Mouse (Mus musculus) heart, postnatal 4 days (tissue): ENCODE results near the gene Lrmda. TPM values are rescaled to one million over a fixed set of nuclear protein-coding genes. Genes with fewer than 3 reads are reported as not detected.

Experiments
- DNase-seq: peaks from one replicate; pipeline ENCODE4 v3.0.0; 2021
- total RNA-seq, 2 experiments: library from RNA; stranded (reverse); gene quantifications; 2 replicates each; pipeline ENCODE4 v1.2.3; 2021

Gene Lrmda
- total RNA-seq, 2 experiments from 2014 or later, result 0.68 to 1.5 TPM

- no peak for DNase-seq
These were observed 631.8 kb downstream of the Lrmda start for GRCm38 (mm10) chr14:22651131-22651952.

- no peak for DNase-seq
These were observed 643.0 kb downstream of the Lrmda start for GRCm38 (mm10) chr14:22662496-22662895.

DNA sequence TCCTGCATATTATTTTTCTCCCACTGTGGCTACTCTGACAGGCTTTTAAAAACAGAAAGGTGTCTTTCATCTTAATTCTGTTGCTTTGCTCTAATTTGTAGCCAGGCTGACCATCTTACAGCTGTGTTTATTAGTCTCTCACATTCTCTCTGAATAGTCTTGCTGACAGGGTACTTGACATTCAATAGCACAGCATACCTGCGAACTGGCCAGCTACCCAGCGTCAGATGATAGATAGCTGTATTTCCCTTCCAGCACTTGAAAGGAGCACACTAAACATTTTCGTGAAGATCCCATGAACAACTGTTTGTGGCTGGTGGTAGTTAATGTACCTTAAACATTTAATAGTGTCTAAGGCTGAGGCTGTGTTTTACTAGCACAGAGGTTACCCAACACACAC, 646.9 kb downstream of the Lrmda start:
- no peak for DNase-seq

GRCm38 (mm10) chr14:22668302-22668701, 648.8 kb downstream of the Lrmda start:
- DNase-seq, result no peak

- no peak for DNase-seq
These were observed 649.2 kb downstream of the Lrmda start for GRCm38 (mm10) chr14:22668711-22669110.

- DNase-seq, result no peak
These were observed 654.1 kb downstream of the Lrmda start for GRCm38 (mm10) chr14:22673581-22673980.

GRCm38 (mm10) chr14:22679008-22679704, 659.6 kb downstream of the Lrmda start:
- no peak for DNase-seq

DNA sequence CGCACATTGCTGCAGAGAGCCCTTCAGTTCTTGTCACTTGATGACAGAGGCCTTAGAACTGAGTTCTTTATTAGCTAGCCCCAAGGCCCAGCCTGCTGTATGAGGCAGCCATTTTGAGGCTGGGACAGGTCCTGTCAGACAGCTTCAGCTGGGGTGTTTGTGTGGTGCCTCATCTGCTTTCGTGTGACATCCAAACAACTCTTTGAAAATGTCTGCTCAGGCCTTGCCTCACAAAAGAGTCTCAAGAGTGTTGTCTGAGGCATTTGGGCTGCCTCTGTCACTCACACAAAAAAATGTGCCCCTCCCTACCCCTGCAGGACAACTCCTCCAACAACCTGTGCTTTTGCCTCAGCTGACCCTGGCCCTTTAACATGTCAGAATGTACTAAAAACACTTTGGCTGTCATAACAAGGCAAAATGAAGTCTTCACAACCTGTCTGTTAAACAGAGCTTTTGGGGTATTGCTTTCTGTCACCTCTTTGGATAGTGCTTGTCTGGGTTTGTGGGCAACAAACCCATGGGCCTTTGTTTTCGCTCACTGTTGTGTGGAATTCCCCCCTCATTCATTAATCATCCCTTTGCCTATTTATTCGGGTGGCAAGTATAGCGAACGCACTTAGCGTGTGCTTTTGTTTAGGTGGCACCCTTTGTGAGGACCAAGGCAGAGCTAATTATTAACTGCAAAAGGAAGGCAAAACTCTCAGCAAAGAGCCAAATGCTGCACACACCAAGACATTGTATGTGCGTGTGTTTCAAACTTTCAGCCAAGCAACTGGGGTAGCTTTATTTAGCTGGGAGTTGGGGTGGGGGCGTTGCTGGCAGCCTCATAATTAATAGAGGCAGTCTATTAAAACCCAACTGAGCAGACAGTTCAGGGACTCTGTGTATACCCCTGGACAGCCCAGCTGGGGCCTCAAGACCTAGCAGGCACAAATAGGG, 660.5 kb downstream of the Lrmda start:
- DNase-seq, result no peak

GRCm38 (mm10) chr14:22686886-22687285, 667.4 kb downstream of the Lrmda start:
- DNase-seq, result no peak

DNA sequence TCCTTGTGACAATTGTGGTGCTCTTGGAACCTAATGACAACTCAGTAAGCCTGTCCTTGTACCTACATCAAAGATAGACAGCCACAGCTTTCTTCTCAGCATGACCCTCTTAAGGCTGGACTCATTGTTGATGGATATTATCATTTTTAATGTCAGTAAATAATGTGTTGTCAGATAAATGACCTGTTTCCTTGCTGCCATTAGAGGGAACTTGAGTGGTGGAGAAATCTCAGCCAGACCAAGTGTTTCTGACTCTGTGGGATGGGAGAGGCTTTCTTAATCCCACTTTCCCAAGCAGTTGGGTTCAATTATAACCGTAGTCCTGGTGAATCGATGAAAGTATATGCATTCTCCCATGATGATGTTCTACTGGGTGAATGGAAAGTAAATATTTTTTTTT, 668.9 kb downstream of the Lrmda start:
- DNase-seq, result no peak

GRCm38 (mm10) chr14:22695448-22695847, 675.9 kb downstream of the Lrmda start:
- peak; percentile 74 for DNase-seq

DNA sequence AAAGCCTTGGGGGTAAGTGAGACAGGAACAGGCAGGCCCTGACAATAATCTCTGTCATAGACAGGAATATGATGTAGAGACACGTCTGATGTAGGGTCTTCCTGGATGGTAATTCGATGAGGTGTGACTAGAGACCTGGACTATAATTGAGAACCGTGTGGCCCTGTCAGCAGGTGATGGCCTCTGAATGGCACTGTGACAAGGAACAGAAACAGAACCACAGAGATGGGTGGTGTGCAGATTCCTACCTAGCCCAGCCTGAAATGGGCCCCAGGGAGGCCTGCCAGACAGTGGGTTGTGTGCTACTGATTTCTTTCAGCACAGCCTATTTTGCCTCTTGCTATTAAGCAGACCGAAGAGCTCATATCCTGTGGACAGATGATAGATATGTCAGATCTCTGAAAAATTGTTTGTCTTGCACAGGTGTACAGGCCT, 676.4 kb downstream of the Lrmda start:
- no peak for DNase-seq

GRCm38 (mm10) chr14:22700236-22700635, 680.7 kb downstream of the Lrmda start:
- no peak for DNase-seq

- no peak for DNase-seq
These were observed 681.2 kb downstream of the Lrmda start for GRCm38 (mm10) chr14:22700690-22701089.

DNA sequence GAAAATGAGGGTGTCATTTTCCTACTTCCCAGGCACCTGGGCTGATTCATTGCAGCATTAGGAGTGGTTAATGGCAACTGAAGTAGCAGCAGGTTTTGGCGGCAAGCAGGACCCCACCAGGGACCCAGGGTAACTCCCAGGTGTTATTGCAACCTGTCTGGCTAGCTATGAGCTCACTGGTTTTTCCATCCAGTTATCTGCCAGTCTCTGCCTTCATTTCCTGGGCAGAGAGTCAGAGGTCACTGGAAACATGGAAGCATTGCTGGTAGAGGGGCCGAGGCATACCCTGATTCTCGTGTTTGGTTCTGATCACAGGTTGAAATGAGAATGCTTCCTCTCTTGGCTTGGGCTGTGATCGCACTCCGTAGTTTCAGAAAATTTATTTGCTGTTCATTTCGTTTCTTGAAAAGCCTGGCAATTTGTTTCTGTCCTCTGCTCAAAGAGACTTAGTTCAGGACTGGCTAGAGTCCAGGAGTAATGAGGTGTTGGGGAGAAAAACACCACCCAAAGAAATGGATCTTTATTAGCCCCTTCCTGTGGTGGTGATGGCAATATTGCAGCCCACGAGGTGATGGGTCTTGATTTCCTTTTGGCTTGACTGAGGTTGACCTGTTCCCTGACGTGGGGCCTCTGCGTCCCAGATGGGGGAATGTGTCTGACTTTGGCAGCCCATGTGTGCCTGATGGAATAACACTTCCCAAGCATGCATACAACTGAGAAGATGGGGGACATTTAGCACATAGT, 688.6 kb downstream of the Lrmda start:
- DNase-seq, result no peak

GRCm38 (mm10) chr14:22710071-22710661, 690.7 kb downstream of the Lrmda start:
- DNase-seq, result no peak

- no peak for DNase-seq
These were observed 692.9 kb downstream of the Lrmda start for GRCm38 (mm10) chr14:22712388-22712787.

DNA sequence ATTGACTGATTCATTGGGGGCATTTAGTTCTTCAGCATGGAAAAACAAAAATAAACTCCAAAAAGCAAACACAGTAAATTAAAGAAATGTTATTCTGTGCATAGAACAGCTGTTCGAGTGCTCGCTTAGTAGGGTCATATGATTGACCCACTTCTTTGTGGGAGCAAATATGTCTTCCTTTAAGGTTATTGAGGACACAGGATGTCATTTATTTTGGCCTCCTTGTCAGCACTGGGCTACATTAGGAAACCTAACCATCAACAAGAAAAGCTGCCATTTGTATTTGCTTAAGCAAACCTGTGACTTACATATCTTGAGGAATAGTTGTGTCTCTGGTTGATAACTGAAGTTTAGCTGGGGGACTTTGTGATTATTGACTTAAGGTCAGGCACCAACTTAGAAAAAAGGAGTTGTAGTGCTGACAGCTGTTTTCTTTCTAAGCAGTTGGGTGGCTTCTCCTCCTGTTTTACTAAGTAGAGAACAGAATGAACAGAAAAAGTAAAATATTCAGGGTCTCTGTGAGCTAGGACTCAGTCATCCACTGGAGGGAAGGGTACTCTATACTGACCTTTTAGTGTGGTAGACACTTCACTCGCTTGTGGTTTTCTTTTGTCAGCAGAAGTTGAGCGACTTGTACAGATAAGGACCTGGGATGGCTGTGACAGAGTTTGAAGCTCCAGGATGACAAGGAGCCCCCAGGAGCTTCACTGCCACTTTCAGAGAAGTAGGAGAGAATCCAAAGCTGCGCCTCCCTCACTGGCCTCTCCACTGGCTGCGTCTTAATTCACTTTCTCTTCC, 696.3 kb downstream of the Lrmda start:
- no peak for DNase-seq

DNA sequence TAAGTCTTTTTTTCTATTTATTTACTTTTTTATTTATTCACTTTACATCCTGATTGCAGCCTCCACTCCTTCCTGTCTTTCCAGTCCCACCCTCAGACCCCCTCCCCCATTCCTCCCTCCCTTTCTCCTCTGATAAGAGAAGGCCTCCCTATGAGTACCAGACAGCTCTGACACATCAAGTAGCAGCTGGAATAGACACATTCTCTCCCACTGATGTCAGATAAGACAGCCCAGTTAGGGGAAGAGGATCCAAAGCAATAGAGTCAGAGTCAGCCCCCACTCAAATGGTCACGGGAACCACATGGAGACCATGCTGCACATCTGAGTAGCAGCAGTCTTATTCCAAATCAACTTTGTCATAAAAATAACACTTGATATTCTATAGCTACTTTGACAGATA, 700.5 kb downstream of the Lrmda start:
- no peak for DNase-seq

DNA sequence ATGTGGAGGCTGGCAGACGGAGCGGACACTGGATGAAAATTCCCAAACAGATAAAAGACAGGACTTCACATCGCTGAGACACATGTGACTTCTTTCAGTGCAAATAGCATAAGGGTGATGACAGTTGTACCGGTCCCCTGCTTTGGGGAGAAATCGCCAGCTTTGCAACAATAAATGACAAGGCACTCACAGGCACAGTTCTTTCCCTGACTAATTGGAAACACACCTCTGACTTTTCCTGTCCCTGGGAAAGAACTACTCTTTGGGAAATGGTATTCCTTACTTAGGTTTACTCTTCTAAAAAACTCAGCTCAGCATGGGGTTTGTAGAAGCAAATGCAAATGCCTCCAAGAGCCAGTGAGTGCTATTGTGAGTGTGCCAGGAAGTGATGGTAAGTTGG, 702.3 kb downstream of the Lrmda start:
- no peak for DNase-seq

DNA sequence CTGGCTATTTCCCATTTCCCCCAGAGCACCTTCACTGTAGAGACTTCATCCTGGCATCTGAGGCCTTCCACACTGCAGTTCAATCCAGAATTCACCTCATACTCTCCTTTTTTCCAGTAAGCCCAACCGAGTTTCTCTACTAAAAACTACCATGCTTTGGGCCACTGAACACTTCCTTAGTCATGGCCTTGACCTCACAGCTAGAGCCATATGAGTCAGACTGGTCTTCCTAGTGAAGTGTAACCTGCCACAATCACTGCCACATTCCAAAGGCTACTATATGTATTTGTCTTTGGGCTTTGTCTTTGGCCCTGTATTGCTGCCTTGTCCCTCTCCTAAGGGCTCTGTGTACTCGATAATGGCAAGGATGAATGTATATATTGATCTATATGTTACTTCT, 708.0 kb downstream of the Lrmda start:
- no peak for DNase-seq
